25 mouse cellular contexts compared by ENCODE assay signal in genomic region chr5:100008485-100008884, GRCm38 (mm10). TPM values are rescaled to one million over a fixed set of nuclear protein-coding genes. Genes with fewer than 3 reads are reported as not detected.
DNase-seq lines count a peak whose midpoint lies in the region; ATAC-seq lines count a peak whose summit lies in the region.
"Had no signal": no experiment of that assay in that cellular context is flagged by ENCODE, and none has a peak within 500 bp of the region (broad histone marks: within the 10 kb centered on the region; RNA-seq: fewer than 3 reads in every experiment).

No protein-coding gene starts in this region.

- peaks cover 32% of the 10 kb centered on the region for H3K4me1 ChIP-seq in liver, embryonic 12.5 days
- H3K4me1 ChIP-seq in hindbrain, embryonic 11.5 days (replicated peaks; ENCODE audit: control insufficient read depth, insufficient read depth, low read length), result no peaks in the 10 kb centered on the region
- H3K4me1 ChIP-seq: embryonic facial prominence, embryonic 12.5 days; hindbrain, embryonic 10.5 days; limb, embryonic 10.5 days; midbrain, embryonic 15.5 days; neural tube, embryonic 15.5 days had no signal

- no peak for ATAC-seq in liver, embryonic 12.5 days
- ATAC-seq in hindbrain, embryonic 11.5 days (ENCODE audit: low FRiP score), result no peak
- ATAC-seq: forebrain, embryonic 14.5 days; midbrain, embryonic 15.5 days had no signal

- no peaks in the 10 kb centered on the region; the same call in 1 of the 2 replicates for H3K27me3 ChIP-seq in liver, embryonic 12.5 days (replicated peaks)
- no peaks in the 10 kb centered on the region for H3K27me3 ChIP-seq in hindbrain, embryonic 11.5 days (ENCODE audit: control insufficient read depth, insufficient read depth, low read length)
- H3K27me3 ChIP-seq: embryonic facial prominence, embryonic 12.5 days; liver, embryonic 13.5 days; megakaryocyte, embryonic 14.5 days; midbrain, embryonic 15.5 days; neural tube, embryonic 15.5 days had no signal

- H3K9ac ChIP-seq in liver, embryonic 12.5 days, result no peak overlapping the region
- H3K9ac ChIP-seq in hindbrain, embryonic 11.5 days (ENCODE audit: low read depth, low read length), result no peak overlapping the region
- H3K9ac ChIP-seq: embryonic facial prominence, embryonic 12.5 days; liver, embryonic 13.5 days; midbrain, embryonic 15.5 days; neural tube, embryonic 15.5 days had no signal

- no peak overlapping the region for H3K27ac ChIP-seq in liver, embryonic 12.5 days
- H3K27ac ChIP-seq in hindbrain, embryonic 11.5 days (ENCODE audit: low read depth, low read length), result no peak overlapping the region
- H3K27ac ChIP-seq: embryonic facial prominence, embryonic 12.5 days; heart, adult 2 months; hindbrain, embryonic 10.5 days; left cerebral cortex, adult 2 months; limb, embryonic 10.5 days; liver, embryonic 13.5 days; midbrain, embryonic 15.5 days; neural tube, embryonic 15.5 days had no signal

- H3K36me3 ChIP-seq in liver, embryonic 12.5 days, result no peaks in the 10 kb centered on the region
- no peaks in the 10 kb centered on the region for H3K36me3 ChIP-seq in hindbrain, embryonic 11.5 days (ENCODE audit: control insufficient read depth, insufficient read depth, low read length)
- H3K36me3 ChIP-seq: embryonic facial prominence, embryonic 12.5 days; hindbrain, embryonic 10.5 days; limb, embryonic 10.5 days; liver, embryonic 13.5 days; midbrain, embryonic 15.5 days; neural tube, embryonic 15.5 days had no signal

- DNase-seq in liver (peak; percentile 34), R1 (ENCODE audit: low read depth, low spot score) (peak; percentile 54)
- peak; percentile 9 for DNase-seq in thymus, postnatal 25 days
- DNase-seq in thymus, postnatal 10 days (ENCODE audit: low spot score in 2 of 2), result no peak
- DNase-seq in heart, adult 8-10 months (ENCODE audit: low spot score), result no peak
- DNase-seq in hindbrain, embryonic 11.5 days (ENCODE audit: low spot score), result no peak
- DNase-seq: adrenal gland, adult 2 months; cerebellum, adult 9-11 months; gastrocnemius, postnatal 14 days; heart, adult 2 months; kidney, adult 8-10 months; kidney, postnatal 14 days; liver, embryonic 13.5 days; lung, postnatal 14 days; spleen, adult 18-20 months had no signal

- WGBS in liver, embryonic 12.5 days (ENCODE audit: insufficient replicate concordance), result 36% methylated on average over 3 of the region's 3 CpGs
- WGBS in hindbrain, embryonic 11.5 days, result 55% methylated on average over 3 of the region's 3 CpGs

- no peak overlapping the region for H3K4me3 ChIP-seq in liver, embryonic 12.5 days
- H3K4me3 ChIP-seq in hindbrain, embryonic 11.5 days (ENCODE audit: low read depth, low read length), result no peak overlapping the region
- H3K4me3 ChIP-seq: embryonic facial prominence, embryonic 12.5 days; erythroblast, embryonic 14.5 days; heart, adult 2 months; hindbrain, embryonic 10.5 days; left cerebral cortex, adult 2 months; limb, embryonic 10.5 days; liver, embryonic 13.5 days; megakaryocyte, embryonic 14.5 days; midbrain, embryonic 15.5 days; neural tube, embryonic 15.5 days had no signal

- no peak overlapping the region for H3K4me2 ChIP-seq in liver, embryonic 12.5 days
- no peak overlapping the region for H3K4me2 ChIP-seq in hindbrain, embryonic 11.5 days (replicated peaks; ENCODE audit: low read depth, low read length)
- H3K4me2 ChIP-seq: embryonic facial prominence, embryonic 12.5 days; liver, embryonic 13.5 days; midbrain, embryonic 15.5 days; neural tube, embryonic 15.5 days had no signal

- no peaks in the 10 kb centered on the region for H3K9me3 ChIP-seq in liver, embryonic 12.5 days (replicated peaks)
- no peaks in the 10 kb centered on the region for H3K9me3 ChIP-seq in hindbrain, embryonic 11.5 days (ENCODE audit: control insufficient read depth, low read length)
- H3K9me3 ChIP-seq: embryonic facial prominence, embryonic 12.5 days; hindbrain, embryonic 10.5 days; limb, embryonic 10.5 days; liver, embryonic 13.5 days; midbrain, embryonic 15.5 days; neural tube, embryonic 15.5 days had no signal

RNA-seq across cellular contexts. Expression of gene 4930524J08Rik, which starts 29.6 kb away (rescaled TPM):
- 0.71 and 2.0 TPM in 2 replicates for polyA plus RNA-seq in liver, embryonic 12.5 days (2016; fragmentation: Nextera tagmentation; extraction: Ambion mirVana)
- total RNA-seq in heart, adult 8-10 months (2022), result 1 to 10 TPM in 2 of 4 experiments, under 1 TPM in 1, not detected in 1; 0.95 to 1.7 (median 1.5) TPM
- polyA plus RNA-seq in hindbrain, embryonic 11.5 days (2014; fragmentation: Nextera tagmentation; extraction: Ambion mirVana), result 2.7 and 3.6 TPM in 2 replicates

RNA-seq across cellular contexts. Expression of gene Hnrnpd, which starts 29.7 kb away (rescaled TPM):
- 245 and 254 TPM in 2 replicates for polyA plus RNA-seq in liver, embryonic 12.5 days (2016; fragmentation: Nextera tagmentation; extraction: Ambion mirVana)
- total RNA-seq in heart, adult 8-10 months (2022), result 100 to 1,000 TPM in 1 of 4 experiments, 10 to 100 TPM in 3; 63.7 to 105 (median 80.0) TPM
- polyA plus RNA-seq in hindbrain, embryonic 11.5 days (2014; fragmentation: Nextera tagmentation; extraction: Ambion mirVana), result 253 and 281 TPM in 2 replicates

RNA-seq across cellular contexts. Expression of gene Hnrnpdl, which starts 31.0 kb away (rescaled TPM):
- 88.2 and 90.9 TPM in 2 replicates for polyA plus RNA-seq in liver, embryonic 12.5 days (2016; fragmentation: Nextera tagmentation; extraction: Ambion mirVana)
- total RNA-seq in heart, adult 8-10 months (2022), result 10 to 100 TPM; 43.4 to 74.6 (median 60.0) TPM
- polyA plus RNA-seq in hindbrain, embryonic 11.5 days (2014; fragmentation: Nextera tagmentation; extraction: Ambion mirVana), result 268 and 286 TPM in 2 replicates

RNA-seq across cellular contexts. Expression of gene Enoph1, which starts 31.3 kb away (rescaled TPM):
- polyA plus RNA-seq in liver, embryonic 12.5 days (2016; fragmentation: Nextera tagmentation; extraction: Ambion mirVana), result 30.7 and 33.8 TPM in 2 replicates
- 1 to 10 TPM; 5.7 to 8.6 (median 8.3) TPM for total RNA-seq in heart, adult 8-10 months (2022)
- 47.6 and 48.8 TPM in 2 replicates for polyA plus RNA-seq in hindbrain, embryonic 11.5 days (2014; fragmentation: Nextera tagmentation; extraction: Ambion mirVana)

Comparison
In these comparisons a context has a peak if more than half of its experiments do, and no peak if none do; other contexts are left out.
1. DNase-seq: peak in liver (single experiment), thymus, postnatal 25 days (single experiment) and R1 (single experiment); none in thymus, postnatal 10 days (0 of 2), heart, adult 8-10 months (single experiment) and hindbrain, embryonic 11.5 days (single experiment).